Mouse (Mus musculus) small intestine, adult 2 months (tissue): ENCODE results near the gene Shox2. TPM values are rescaled to one million over a fixed set of nuclear protein-coding genes. Genes with fewer than 3 reads are reported as not detected.

ENCODE experiments used
- H3K27ac ChIP-seq: fragments of 200-500 bp; 2 replicates; pipeline ENCODE4 v1.5.1; 2012; ENCODE audit warnings: low read depth, low read length, control low read depth, inconsistent platforms; ENCODE audit not compliant: insufficient read depth
- H3K27me3 ChIP-seq: fragments of 200-500 bp; 2 replicates; pipeline ENCODE4 v1.6.1; 2012; ENCODE audit warnings: mild to moderate bottlenecking, moderate library complexity, low read length, inconsistent platforms; ENCODE audit not compliant: control insufficient read depth, insufficient read depth
- H3K36me3 ChIP-seq: fragments of 200-500 bp; 2 replicates; pipeline ENCODE4 v1.6.1; 2012; ENCODE audit warnings: mild to moderate bottlenecking, low read length, control low read depth, inconsistent platforms; ENCODE audit not compliant: control insufficient read depth, insufficient read depth
- H3K4me1 ChIP-seq: fragments of 200-500 bp; 2 replicates; pipeline ENCODE4 v1.6.1; 2012; ENCODE audit warnings: low read length, inconsistent platforms, mixed read lengths; ENCODE audit not compliant: control insufficient read depth, insufficient read depth, insufficient read length
- H3K4me3 ChIP-seq: fragments of 200-500 bp; 2 replicates; pipeline ENCODE4 v1.5.1; 2012; ENCODE audit warnings: low read depth, mild to moderate bottlenecking, control low read depth, inconsistent platforms, low read length, moderate library complexity
- CTCF ChIP-seq: fragments of 200-500 bp; IDR thresholded peaks from 2 replicates; pipeline ENCODE4 v1.5.1; 2012; ENCODE audit warnings: low read depth, mild to moderate bottlenecking, control low read depth, inconsistent platforms, low read length, moderate library complexity, mixed read lengths; ENCODE audit not compliant: insufficient replicate concordance, insufficient read length; ENCODE audit errors: extremely low read depth
- POLR2A ChIP-seq: fragments of 200-500 bp; IDR thresholded peaks from 2 replicates; pipeline ENCODE4 v1.6.1; 2012; ENCODE audit warnings: low read depth, mild to moderate bottlenecking, control low read depth, inconsistent platforms, low read length, moderate library complexity
- WGBS: fragments of 180-500 bp; shearing (Covaris S2); methylation state at CpG from one replicate; pipeline ENCODE4 v1.1.7; 2018; 5-methylcytosine and 5-hydroxymethylcytosine counted together
- polyA plus RNA-seq: library from polyadenylated mRNA; depleted of rRNA; stranded (reverse); fragments of >200 nt; gene quantifications from 2 replicates; pipeline ENCODE4 v1.2.3, GENCODE M21; 2012; rRNA removed

The Shox2 gene
- polyA plus RNA-seq, 1 experiment = not detected

GRCm38 (mm10) chr3:66955126-66955525, 26.4 kb downstream of the Shox2 start:
- TF ChIP-seq CTCF (no peak), POLR2A (no peak)
- Histone ChIP-seq H3K27ac (no peak overlapping the region), H3K36me3 (no peaks in the 10 kb centered on the region), H3K4me1 (no peaks in the 10 kb centered on the region), H3K27me3 (no peaks in the 10 kb centered on the region), H3K4me3 (no peak overlapping the region)
- WGBS = 57% methylated on average over 2 of the region's 2 CpGs

- WGBS = 80% methylated on average over 10 of the region's 10 CpGs
- no peak overlapping the region for H3K4me3 ChIP-seq
- no peaks in the 10 kb centered on the region for H3K36me3 ChIP-seq
- no peaks in the 10 kb centered on the region for H3K27me3 ChIP-seq
- H3K4me1 ChIP-seq = no peaks in the 10 kb centered on the region
- H3K27ac ChIP-seq = no peak overlapping the region
- TF ChIP-seq POLR2A = no peak
- TF ChIP-seq CTCF = no peak
Observed at GRCm38 (mm10) chr3:66939675-66940074, 41.9 kb downstream of the Shox2 start.

- WGBS = 80% methylated on average over 3 of the region's 3 CpGs
- H3K4me1 ChIP-seq = no peaks in the 10 kb centered on the region
- H3K27ac ChIP-seq = no peak overlapping the region
- TF ChIP-seq CTCF = no peak
- no peak for TF ChIP-seq POLR2A
- no peak overlapping the region for H3K4me3 ChIP-seq
- H3K36me3 ChIP-seq = no peaks in the 10 kb centered on the region
- no peaks in the 10 kb centered on the region for H3K27me3 ChIP-seq
Observed at GRCm38 (mm10) chr3:66922436-66922835, 59.1 kb downstream of the Shox2 start.

Other genes with a start within 250 kb of the Shox2 start
- 0.95 and 1.3 TPM in 2 replicates for gene Rsrc1, start 381 bp downstream of the Shox2 start, polyA plus RNA-seq